Mouse (Mus musculus) E14TG2a.4 (cell line): Measurements from ENCODE around the gene Crim1.
A peak's percentile ranks its signal among the peaks of the same experiment; 100 is the strongest.

Experiments
- H3K27me3 ChIP-seq: 2 replicates; pipeline ENCODE4 v1.6.1; 2014; ENCODE audit warnings: low read length, control low read depth; ENCODE audit not compliant: insufficient read depth
- H3K36me3 ChIP-seq: 2 replicates; pipeline ENCODE4 v1.6.1; 2014; ENCODE audit warnings: low read length, control low read depth; ENCODE audit not compliant: insufficient read depth
- H3K4me1 ChIP-seq: replicated peaks from 2 replicates; pipeline ENCODE4 v1.6.1; 2014; ENCODE audit warnings: low read depth, low read length, control low read depth
- H3K4me3 ChIP-seq: replicated peaks from 2 replicates; pipeline ENCODE4 v1.5.1; 2014; ENCODE audit warnings: mild to moderate bottlenecking, low read length
- H3K9me3 ChIP-seq: 2 replicates; pipeline ENCODE4 v1.6.1; 2014; ENCODE audit warnings: low read length, control low read depth
- CTCF ChIP-seq: conservative IDR thresholded peaks from 2 replicates; pipeline ENCODE4 v1.5.1; 2014; ENCODE audit warnings: low read length
- NANOG ChIP-seq: IDR thresholded peaks from 2 replicates; pipeline ENCODE4 v1.6.1; 2014; ENCODE audit warnings: borderline replicate concordance, low read length, mixed read lengths
- POU5F1 ChIP-seq: IDR thresholded peaks from 2 replicates; pipeline ENCODE4 v1.6.1; 2014; ENCODE audit warnings: low read length, borderline replicate concordance

Crim1 gene

DNA sequence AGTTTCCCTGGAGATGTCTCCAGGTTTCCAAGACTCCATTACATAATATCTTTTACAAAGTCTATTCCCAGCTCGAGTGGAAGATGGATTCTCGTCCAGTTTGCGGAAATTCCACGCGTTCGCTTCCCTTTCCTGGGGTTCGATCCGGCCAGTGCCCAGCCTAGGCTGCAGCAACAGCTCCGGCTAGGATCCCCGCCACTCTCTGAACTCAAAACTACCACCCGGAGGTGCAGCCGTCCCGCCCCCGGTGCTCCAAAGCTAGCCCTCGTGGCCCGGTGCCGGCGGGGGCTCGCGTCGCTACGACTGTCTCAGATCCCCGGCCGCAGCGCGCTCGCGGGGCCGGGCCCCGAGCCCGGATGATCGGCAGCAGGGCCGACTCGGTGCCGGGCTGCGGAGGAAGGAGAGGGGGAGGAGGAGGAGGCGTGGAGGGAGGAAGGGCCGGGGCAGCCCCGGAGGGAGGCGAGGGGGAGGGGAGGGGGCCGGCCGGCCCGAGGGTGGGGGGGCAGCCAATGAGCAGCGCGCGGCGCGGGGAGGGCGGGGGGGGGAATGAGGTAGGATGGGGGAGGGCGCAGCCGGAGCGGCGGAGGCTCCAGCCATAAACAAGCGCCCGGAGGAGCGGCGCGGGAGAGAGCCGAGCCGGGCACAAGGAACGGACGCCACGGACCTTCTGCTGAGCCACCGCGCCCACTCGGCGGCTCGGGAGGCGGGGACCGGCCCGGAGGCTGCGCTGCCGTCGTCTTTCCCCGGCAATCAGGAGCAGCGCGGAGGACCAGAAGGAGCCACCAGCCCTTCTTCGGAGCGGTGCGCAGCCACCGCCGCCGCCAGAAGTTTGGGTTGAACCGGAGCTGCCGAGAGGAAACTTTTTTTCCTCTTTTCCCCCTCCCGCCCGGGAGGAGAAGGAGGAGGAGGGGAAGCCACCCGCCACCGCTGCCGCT lies at the start of gene Crim1:
TSS of gene Crim1 (plus strand) at position 623 of the 935 bp plus-strand sequence.
- TF ChIP-seq CTCF: no peak
- no peak for TF ChIP-seq NANOG
- TF ChIP-seq POU5F1: no peak
- H3K4me3 ChIP-seq: peak within 1 kb of the TSS; percentile 88
- peaks cover 19% of the 10 kb centered on the region for H3K4me1 ChIP-seq
- no peaks in the 10 kb centered on the region for H3K9me3 ChIP-seq
- H3K27me3 ChIP-seq: peaks cover 64% of the 10 kb centered on the region
- no peaks in the 10 kb centered on the region for H3K36me3 ChIP-seq

DNA sequence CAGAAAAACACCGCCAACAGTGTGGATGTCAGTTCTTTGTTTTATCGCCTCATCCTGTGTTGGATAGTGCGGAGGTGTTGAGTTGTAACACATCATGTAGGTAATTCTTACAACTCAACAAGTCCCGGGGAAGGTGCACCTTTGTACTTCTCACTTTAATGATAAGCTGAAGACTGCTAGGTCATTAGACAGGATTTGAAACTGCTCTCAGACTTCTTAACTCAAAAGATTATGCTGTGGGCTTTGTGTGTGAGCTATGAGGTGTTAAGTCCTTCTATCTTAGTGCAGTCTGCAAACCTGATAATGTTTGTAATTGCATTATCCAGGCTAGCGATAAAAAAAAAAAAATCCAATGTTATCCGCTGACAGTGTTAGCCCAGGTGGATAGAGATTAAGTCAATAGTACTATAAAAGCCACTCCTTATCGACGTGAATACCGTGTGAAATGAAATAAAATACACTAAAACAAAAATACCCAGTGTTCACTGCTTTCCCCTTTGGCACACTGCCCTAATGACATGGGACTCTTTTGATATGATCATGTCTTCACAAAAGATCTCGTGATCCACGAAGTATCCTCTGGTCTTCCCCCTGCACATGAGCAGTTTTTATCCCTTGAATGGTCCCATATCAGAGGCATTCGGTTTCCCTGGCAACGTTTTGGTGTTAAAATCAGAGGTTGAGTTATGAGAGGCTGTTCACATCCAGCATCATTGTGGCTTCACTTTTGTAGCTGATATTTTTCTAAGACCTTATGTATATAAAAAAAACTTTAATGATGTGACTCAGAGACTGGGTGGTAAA lies 48.4 kb upstream of the Crim1 start:
- no peaks in the 10 kb centered on the region for H3K36me3 ChIP-seq
- no peaks in the 10 kb centered on the region for H3K9me3 ChIP-seq
- TF ChIP-seq CTCF: no peak
- TF ChIP-seq NANOG: no peak
- TF ChIP-seq POU5F1: no peak
- H3K4me1 ChIP-seq: no peaks in the 10 kb centered on the region
- H3K4me3 ChIP-seq: no peak overlapping the region
- H3K27me3 ChIP-seq: no peaks in the 10 kb centered on the region

DNA sequence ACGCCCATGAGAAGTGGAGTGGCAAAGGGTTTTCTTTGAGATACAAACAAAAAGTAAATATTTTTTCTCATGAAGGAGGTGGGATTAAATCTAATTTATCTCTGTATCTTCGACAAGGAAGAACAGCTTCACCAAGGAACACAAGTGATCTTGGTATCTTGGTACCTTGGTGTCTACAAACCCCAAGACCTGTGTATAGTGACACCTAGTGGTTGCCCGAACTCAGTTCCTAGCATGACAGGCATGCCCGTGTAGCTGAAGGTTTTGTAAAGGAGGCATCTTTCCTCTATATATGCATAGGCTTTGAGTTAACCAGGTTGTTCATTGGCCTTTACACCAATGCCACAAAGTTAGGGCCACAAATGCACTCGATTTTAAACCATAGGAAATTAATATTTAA lies 36.8 kb upstream of the Crim1 start:
- Histone ChIP-seq H3K4me3 (no peak overlapping the region), H3K27me3 (no peaks in the 10 kb centered on the region), H3K36me3 (no peaks in the 10 kb centered on the region), H3K4me1 (no peaks in the 10 kb centered on the region), H3K9me3 (peaks cover 5% of the 10 kb centered on the region; the same call in 1 of the 2 replicates)
- TF ChIP-seq POU5F1 (no peak), CTCF (peak; percentile 58)

DNA sequence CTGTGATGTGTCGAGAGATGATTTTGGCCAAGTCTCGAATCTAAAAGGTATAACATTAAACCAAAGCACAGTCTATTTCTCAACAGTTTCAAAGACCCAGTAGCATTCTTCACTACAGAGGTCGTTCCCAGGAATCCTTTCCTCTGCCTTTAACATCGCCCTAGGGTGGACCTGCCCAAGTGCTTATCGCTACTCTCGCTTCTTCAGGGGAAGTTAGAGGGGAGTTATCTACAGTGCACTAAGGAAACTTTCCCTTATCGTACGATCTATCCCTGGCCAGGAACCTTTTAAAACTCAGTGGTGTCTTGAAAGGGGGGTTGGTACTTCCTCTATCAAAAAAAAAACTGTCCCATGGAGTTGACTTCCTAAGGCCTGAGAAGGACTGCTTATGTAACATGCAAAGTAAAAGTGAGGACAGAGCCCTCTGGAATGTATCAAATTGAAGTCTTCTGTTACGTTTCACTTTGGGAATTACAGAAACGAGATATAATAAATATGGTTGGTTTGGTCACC lies 36.3 kb upstream of the Crim1 start:
- H3K4me1 ChIP-seq: no peaks in the 10 kb centered on the region
- 0 out of 2 replicates have a peak, but pooled peaks cover under 1% of the 10 kb centered on the region for H3K9me3 ChIP-seq
- H3K27me3 ChIP-seq: no peaks in the 10 kb centered on the region
- no peaks in the 10 kb centered on the region for H3K36me3 ChIP-seq
- H3K4me3 ChIP-seq: no peak overlapping the region
- TF ChIP-seq POU5F1 (no peak), CTCF (no peak), NANOG (no peak)

DNA sequence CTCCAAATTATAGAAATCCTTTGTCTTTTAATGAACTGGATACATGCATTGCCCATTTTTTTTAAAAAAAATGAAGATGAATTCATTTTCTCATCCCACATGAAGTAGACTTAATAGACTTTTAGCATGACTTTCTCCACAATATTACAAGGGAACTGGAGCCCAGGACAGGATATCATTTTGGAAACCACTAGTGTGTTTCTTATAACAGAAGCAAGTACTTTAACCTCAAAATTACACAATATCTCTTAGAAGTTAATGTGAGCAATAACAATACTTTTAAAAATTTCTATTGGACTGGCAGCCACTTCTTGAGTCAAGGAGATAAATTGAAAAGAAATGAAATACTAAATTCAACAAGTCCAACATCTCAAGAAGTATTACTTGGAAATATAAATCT lies 34.2 kb upstream of the Crim1 start:
- no peaks in the 10 kb centered on the region for H3K9me3 ChIP-seq
- H3K27me3 ChIP-seq: no peaks in the 10 kb centered on the region
- H3K4me3 ChIP-seq: no peak overlapping the region
- H3K36me3 ChIP-seq: no peaks in the 10 kb centered on the region
- no peaks in the 10 kb centered on the region for H3K4me1 ChIP-seq
- TF ChIP-seq POU5F1: no peak
- no peak for TF ChIP-seq NANOG

DNA sequence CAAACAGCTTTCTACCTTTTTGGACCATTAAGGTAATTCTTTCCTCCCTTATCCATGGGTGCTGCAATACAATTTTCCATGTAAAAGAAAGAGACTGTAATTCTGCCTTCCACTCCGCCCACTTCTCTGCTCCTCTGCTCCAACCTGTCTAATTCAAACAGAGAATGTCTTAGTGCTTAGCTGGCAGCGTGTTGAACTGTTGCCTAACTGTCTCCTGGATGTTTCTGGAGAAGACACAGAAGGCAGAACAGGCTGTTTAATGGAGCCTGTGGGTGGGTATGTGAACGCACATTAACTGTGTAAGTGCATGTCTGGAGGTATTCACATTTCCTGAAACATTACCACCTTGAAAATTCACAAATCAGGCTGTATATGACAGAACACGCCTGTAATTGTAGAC lies 33.5 kb upstream of the Crim1 start:
- TF ChIP-seq NANOG (no peak), POU5F1 (no peak), CTCF (no peak)
- Histone ChIP-seq H3K27me3 (no peaks in the 10 kb centered on the region), H3K36me3 (no peaks in the 10 kb centered on the region), H3K4me1 (no peaks in the 10 kb centered on the region), H3K9me3 (no peaks in the 10 kb centered on the region), H3K4me3 (no peak overlapping the region)

DNA sequence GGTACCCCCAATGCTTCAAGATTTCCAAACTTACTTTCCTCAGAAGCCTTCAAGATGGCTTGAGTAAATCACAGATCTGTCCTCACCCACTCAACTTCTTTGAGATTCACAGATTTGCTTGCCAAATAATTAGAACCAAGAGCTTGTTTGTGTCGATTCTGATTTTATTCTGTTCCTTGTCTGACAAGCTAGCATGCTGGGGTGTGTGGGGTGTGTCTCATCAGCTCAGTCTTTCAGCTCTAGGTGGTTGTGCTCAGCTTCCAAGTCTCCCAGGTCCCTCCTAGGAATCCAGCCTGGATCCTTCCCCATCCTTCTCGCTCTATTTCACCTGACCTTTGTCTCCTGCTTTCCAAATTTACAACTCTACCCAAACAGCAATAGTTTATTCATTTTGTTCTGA lies 27.7 kb upstream of the Crim1 start:
- Histone ChIP-seq H3K36me3 (no peaks in the 10 kb centered on the region), H3K4me3 (no peak overlapping the region)
- TF ChIP-seq NANOG (no peak), CTCF (no peak), POU5F1 (no peak)

DNA sequence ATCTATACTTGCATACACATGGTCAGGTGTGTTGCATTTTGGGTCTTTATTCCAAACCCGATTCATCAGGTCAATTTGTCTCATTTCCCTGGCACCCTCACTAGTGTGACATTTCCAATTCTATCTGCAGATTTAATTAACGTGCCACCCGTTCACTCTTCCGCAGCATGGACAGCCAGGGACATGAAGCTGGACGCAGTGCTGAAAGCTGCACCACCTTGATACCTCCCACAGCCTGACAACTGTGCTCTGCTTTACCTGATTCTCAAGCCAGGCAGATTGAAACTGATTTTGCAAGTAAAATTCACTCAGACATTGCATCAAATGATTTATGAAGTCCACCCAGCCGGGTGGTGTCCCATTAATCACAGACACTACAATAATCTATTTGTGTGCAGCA lies 19.3 kb upstream of the Crim1 start:
- Histone ChIP-seq H3K36me3 (no peaks in the 10 kb centered on the region), H3K4me1 (no peaks in the 10 kb centered on the region), H3K27me3 (no peaks in the 10 kb centered on the region), H3K4me3 (no peak overlapping the region), H3K9me3 (no peaks in the 10 kb centered on the region)
- no peak for TF ChIP-seq POU5F1
- no peak for TF ChIP-seq NANOG
- TF ChIP-seq CTCF: no peak

More for the DNA sequence above, 27.7 kb upstream of the Crim1 start:
- Histone ChIP-seq H3K9me3 (no peaks in the 10 kb centered on the region), H3K27me3 (no peaks in the 10 kb centered on the region), H3K4me1 (no peaks in the 10 kb centered on the region)
